Mouse (Mus musculus): ENCODE data around the gene Vps52. TPM values are rescaled to one million over a fixed set of nuclear protein-coding genes. Genes with fewer than 3 reads are reported as not detected.
"Not testable (repeated sequence)": the region's sequence is repeated elsewhere in the genome, so short reads cannot be mapped to it uniquely, and the experiment has no call there.

Vps52 gene
- total RNA-seq, 1 experiment from 2014 or later, result 16.4 TPM

DNA sequence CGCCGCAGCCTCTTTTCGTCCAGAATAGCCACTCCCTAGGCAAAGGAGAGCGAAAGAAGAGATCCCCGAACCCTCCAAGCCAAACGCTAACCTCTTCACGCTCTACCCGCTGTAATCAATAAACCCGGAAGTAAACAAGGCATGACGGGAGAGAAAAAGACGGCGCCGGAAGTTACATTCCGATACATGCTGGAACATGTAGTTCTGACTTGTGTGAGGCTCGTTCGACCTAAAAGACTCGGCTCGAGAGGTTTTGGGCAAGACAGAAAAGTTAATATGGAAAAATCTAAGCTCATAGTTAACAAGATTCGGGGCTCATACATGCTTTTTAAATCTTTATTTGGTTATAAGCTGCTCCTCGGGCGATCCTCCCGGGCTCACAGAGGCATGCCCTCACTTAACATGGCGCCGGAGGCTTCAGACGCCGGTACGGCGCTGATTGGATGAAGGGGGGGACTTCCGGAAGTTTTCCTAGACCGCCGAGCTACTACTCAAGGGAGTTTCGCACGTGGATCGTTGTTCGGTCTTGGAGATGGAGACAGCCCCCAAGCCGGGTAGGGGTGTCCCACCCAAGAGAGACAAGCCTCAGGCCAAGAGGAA lies 15.3 kb upstream of the Vps52 start, which contains the start of the genes Pfdn6 and Wdr46:
TSS of gene Pfdn6 (minus strand) at position 138 of the 600 bp plus-strand sequence.
TSS of gene Wdr46 (plus strand) at position 455 of the 600 bp plus-strand sequence.
- ATAC-seq (replicated peaks; ENCODE audit: low read depth, poor library complexity, severe bottlenecking), result peak; percentile 92

DNA sequence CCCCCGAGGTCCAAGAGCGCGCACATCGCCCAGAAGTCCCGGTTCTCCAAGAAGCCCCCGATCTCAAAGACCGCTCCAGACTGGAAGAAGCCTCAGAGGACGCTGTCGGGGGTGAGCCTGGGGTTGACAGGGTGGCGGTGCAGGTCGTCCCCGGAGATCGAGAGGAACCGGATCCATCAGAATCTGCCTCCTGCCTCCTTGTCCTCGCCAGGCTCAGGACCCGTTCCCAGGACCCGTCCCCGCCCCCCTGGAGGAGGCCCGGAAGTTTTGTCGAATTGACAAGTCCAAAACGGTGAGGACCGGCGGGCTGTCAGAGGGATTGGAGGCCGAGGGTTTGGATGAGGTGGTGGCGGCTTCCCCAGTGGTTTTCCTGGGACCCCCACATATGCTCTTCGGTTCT lies 14.6 kb upstream of the Vps52 start:
- no peak for ATAC-seq (replicated peaks; ENCODE audit: low read depth, poor library complexity, severe bottlenecking)

DNA sequence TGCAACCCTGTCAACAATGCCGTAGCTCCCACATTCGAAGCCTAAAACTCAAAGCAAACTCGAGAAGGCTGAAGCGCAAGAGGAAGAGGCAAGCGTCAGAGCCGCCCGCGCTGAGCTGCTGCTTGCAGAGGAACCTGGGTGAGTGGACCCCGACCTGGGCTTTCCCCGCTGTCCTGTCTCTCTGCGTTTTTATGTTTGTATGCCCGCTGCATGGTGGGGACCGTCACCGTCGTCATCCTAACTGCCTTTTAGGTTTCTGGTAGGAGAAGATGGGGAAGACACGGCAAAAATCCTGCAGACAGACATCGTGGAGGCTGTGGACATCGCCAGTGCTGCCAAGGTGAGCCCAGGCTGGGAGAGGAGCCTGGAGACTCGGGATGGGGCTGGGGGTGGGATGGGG lies 14.2 kb upstream of the Vps52 start:
- no peak for ATAC-seq (replicated peaks; ENCODE audit: low read depth, poor library complexity, severe bottlenecking)

DNA sequence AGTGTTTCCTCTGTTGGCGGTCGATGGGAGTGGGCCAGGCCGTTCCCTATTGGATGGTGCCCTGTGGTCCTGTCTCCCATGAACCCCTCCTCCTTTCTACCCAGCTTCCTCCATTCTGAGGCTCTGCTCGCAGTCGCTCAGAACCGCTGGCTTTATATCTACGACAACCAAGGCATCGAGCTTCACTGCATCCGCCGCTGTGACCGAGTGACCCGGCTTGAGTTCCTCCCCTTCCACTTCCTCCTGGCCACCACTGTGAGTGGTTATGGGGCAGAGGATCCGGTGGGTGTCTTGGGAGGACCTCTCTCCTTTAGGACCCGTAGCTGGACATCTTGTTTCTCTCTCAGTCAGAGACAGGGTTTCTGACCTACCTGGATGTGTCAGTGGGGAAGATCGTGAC lies 12.2 kb upstream of the Vps52 start:
- ATAC-seq (replicated peaks; ENCODE audit: low read depth, poor library complexity, severe bottlenecking), result no peak

DNA sequence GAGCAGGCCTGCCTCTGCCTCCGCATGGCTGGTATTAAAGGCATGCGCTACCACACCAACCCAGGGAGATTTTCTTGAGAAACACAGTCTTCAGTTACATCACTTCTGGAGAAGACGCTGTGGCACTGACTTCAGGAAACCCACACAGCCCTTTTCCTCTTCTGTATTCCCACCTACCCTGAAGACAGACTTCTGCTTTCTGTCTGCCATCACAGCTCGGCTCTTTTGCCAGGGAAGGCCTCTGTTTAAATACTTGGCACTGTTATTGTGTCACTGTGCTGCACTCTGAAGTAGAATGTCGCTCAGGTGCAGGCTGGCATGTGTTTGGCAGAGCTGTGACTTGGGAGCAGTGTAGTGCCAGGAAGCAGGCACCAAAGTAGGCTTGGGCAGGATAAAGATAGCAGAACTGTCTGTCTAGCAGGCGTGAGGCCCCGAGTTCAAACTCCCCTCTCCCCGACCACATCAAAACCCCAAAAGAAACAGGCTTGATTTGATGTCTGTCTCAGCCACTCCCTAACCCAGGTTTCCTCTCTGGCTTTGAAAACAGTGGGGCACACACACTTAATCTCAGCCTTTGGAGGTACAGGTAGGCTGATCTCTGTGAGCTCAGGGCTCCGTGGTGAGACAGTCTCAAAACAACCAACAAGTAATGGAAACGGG lies 8.1 kb upstream of the Vps52 start:
- ATAC-seq (replicated peaks; ENCODE audit: low read depth, poor library complexity, severe bottlenecking), result peak; percentile 46

DNA sequence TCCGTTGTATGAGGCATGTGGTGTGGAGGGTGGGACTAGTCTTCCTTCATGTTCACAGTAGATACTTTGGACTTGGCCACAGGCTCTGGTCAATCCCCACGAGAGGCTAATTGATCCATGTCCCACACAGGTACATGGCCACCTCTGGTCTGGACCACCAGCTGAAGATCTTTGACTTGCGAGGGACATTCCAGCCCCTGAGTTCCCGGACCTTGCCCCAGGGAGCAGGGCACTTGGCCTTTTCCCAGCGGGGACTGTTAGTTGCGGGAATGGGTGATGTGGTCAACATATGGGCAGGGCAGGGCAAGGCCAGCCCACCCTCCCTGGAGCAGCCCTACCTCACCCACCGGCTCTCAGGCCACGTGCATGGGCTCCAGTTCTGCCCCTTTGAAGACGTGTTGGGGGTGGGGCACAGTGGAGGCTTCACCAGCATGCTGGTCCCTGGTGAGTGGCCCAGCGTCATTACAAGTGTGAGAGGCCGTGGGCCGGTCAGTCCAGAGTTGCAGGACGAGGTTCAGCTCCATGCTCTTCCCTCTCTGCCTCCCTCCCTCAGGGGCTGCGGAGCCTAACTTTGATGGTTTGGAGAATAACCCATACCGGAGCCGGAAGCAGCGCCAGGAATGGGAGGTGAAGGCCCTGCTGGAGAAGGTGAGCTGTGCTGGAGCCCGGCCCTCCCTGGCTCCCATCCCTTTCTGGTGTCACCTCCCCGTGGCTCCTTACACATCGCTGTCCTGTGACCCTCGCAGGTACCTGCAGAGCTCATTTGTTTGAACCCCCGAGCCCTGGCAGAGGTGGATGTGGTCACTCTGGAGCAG lies 7.3 kb upstream of the Vps52 start:
- no peak for ATAC-seq (replicated peaks; ENCODE audit: low read depth, poor library complexity, severe bottlenecking)

DNA sequence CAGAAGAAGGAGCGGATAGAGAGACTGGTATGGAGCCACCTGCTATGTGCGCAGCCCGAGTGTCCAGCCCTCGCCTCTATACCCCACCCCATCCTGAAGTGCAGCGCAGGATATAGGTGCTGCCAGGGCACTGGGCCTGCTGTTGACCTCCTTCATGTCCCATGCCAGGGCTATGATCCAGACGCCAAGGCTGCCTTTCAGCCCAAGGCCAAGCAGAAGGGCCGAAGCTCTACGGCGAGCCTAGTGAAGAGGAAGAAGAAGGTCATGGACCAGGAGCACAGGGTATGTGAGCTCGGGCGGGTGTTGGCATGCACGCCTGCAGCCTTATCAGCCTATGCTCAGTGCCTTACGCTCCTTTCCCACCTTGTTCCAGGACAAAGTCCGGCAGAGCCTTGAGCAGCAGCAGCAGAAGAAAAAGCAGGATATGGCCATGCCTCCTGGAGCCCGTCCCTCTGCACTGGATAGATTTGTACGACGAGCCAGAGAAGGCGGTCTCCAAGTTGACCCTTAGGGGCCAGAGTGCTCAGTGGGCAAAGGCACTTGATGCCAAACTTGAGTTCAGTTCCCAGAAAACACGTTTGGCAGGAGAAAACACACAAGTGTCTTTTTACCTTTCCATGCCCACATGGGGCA lies 6.6 kb upstream of the Vps52 start:
- ATAC-seq (replicated peaks; ENCODE audit: low read depth, poor library complexity, severe bottlenecking), result no peak

DNA sequence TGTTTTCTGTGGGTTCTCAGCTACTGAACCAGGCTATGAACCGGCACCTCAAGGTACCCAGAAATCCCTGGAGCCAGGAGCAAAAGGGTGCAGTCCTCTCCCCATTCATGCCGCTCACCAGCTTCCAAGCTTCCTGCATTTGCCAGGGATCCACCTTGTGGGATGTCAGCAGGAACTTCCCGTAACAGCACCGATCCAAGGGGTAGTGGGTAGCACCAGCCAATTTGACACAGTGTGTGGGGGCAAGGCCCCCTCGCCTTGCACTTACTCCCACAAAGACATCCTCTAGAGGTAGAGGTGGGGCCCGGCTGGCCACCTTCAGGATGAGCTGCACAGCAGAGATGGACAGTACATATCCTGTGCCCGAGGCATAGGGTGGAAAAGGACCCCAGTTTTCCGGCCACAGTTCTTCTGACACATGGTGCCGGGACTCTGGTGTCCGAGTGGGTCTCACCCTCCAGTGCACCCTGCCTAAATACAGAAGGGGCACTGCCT lies 5.4 kb upstream of the Vps52 start:
- ATAC-seq (replicated peaks; ENCODE audit: low read depth, poor library complexity, severe bottlenecking), result no peak

DNA sequence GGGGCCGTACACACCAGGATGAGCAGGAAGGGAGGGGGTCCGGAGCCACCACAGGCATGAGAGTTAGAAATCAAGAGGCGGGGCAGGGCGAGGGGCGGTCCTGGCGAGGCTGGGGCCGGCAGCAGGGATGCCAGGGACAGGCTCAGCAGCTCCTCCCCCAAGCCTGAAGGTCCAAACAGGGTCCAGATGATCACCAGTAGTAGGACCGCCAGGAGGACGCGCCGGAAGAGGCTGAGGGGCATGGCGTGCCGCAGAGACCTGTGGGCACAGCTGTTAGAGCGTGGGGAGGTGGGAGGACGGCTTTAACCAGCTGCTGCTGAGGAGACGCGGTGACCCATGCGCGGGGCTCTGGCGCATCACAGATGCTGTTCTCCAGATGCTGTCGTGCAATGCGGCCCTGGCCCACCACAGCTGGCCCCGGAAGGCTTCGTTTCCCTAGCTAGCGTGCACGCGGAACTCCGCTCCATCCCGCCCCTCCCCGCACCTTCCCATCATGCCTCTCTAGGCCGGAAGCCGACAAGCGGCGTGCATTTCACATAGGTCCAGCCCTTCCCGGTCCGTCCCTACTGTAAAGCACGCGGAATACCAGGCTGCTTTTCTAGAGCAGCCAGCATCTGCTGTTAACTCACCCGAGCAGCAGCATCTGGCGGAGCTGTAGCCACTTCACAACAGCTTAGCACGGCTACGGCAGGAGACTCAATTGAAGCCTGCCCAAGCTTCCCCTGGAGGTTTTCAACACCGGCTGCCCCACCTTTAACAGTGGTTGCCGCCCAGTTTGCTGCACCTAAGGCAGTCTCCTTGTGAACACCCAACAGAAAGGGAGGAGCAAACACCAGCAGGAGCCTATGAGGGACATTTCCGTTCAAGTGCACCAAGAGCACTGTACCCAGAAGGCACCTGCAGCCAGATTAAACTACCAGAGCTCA lies 4.3 kb upstream of the Vps52 start, which contains the start of gene B3galt4:
TSS of gene B3galt4 (minus strand) at position 468 of the 926 bp plus-strand sequence.
- peak; percentile 48 for ATAC-seq (replicated peaks; ENCODE audit: low read depth, poor library complexity, severe bottlenecking)

DNA sequence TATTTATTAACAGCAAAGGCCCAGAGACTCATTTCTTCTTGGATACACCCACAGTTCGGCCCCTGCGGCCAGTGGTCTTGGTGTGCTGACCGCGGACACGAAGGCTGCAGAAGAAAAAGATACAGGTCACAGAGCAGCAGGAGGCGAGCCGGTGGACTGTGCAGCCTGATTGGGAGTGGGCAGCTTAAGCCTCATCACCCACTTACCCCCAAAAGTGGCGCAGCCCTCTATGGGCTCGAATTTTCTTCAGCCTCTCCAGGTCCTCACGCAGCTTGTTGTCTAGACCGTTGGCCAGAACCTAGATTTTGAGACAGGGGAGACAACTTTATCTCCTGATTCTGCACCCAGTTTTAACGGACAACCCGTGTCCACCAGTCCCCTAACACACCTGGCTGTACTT lies 3.6 kb upstream of the Vps52 start:
- not testable (repeated sequence) for ATAC-seq (replicated peaks; ENCODE audit: low read depth, poor library complexity, severe bottlenecking)

DNA sequence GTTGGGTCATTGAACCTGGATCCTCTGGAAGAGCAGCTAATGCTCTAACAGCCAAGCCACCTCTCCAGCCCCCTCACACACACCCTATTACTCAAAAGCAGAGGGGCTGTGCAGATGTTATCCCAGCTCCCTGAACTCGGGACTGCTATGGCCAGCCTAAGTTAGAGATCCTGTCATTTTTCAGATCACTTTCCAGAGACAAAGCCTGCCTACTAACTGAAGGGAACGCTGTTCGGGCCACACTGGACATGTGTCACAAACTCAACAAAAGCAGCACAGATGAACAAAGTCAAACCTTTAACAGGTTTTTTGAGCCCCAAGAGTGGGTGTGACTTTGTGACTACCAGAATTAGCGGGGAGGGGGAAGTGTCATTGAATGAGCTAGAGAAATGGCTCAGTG lies 2.7 kb upstream of the Vps52 start:
- ATAC-seq (replicated peaks; ENCODE audit: low read depth, poor library complexity, severe bottlenecking), result no peak

DNA sequence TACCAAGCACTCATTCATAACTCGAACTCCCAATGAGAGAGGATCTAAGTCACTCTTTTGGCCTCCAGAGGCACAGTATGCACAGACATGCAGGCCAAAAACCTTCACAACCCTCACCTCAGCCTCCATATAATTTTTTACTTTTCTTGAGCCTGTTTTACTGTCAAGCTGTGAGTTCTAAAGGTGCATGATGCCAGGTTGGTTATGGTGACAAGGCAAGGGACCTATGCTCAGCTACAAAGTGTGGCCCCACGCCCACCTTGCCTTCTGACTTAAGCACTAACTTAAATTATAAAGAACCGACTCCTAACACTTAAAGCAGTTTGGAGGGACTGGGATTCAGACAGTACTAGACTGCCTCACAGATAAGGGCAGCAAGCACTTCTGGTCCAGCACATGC lies 2.3 kb upstream of the Vps52 start:
- no peak for ATAC-seq (replicated peaks; ENCODE audit: low read depth, poor library complexity, severe bottlenecking)

DNA sequence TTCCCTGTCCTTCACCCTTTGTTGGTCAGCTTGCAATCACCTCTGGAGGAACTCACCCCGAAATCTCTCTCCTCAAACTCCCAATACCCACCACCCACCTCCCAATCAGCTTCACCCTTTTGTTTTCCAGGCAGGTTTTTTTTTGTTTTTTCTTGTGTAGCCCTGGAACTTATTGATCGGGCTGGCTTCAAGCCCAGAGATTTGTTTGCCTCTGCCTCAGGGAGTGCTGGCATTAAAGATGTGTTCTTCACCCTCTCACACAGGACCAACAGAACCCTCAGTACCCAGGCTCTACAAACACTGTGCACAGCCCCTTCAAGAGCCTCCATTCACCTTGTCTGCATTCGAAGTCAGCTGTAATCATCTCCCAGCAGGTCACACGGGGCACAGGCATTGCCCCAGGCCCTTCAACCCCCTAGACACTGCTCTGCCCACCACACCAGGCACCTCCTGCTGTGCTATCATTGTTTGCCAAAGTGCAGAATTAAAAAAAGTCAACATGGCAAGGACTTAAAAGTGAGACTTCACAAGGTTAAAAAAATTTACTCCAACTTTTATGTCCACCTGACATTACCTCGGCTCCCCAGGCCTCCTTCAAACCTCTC lies 1.5 kb upstream of the Vps52 start:
- no peak for ATAC-seq (replicated peaks; ENCODE audit: low read depth, poor library complexity, severe bottlenecking)

DNA sequence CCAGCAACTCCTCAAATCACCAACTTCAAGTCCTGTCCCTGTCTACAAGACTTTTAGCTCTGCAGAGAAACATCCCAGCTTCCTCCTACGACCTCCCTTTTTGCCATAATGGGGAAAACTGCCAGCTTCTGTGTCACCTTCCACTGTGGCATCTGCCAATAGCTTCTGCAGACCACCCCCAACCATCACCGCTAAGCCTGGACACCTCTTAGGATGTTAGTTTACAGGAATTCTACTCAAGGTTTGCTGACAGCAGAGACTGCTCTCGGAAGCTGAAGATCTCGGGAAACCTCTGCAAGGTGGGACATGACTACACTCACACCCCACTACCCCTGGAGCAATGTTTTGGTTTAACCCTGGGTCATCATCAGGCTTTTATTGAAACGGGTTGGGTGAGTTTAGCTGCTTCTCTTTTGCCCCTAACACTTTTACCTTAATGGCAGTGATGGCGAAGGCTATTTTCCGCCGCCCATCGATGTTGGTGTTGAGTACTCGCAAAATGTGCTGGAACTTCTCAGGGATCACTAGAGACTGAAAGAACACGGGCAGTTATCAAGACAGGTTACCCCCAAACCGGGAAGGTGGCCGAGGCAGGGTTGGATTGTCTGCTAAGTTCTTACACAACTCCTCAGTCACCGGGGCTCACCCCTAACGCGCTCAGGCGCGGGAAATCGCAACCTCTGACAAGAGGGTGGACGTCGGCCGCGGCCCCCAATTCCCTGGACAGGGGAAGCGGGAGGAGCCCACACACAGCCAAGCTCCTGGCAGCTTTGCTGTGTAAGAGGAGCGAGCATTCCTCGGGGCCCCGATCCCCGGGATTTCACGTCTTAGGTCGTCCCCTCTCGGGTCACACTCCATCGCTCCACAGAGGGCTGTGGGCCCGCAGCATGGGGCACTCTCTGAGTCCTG lies 712 bp upstream of the Vps52 start:
- ATAC-seq (replicated peaks; ENCODE audit: low read depth, poor library complexity, severe bottlenecking), result no peak

DNA sequence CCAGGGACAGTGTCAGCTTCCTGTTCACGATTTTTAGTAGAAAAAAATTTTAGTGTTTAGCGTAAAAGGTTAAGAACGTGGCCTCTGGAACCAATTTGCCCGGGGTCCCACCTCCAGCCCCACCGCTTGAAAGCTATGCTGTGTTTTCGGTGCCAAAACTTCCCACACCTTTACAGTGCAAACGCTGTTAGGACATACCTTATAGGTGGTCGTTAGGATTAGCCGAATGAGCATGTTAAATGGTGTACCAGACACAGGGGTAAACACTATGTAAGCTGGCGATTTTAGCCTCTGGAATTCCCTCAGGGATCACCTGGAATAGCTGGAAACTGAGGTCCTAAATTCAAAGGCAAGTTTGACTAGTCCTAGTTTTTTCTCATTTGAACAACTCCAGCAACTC lies 724 bp downstream of the Vps52 start:
- ATAC-seq (replicated peaks; ENCODE audit: low read depth, poor library complexity, severe bottlenecking), result no peak

DNA sequence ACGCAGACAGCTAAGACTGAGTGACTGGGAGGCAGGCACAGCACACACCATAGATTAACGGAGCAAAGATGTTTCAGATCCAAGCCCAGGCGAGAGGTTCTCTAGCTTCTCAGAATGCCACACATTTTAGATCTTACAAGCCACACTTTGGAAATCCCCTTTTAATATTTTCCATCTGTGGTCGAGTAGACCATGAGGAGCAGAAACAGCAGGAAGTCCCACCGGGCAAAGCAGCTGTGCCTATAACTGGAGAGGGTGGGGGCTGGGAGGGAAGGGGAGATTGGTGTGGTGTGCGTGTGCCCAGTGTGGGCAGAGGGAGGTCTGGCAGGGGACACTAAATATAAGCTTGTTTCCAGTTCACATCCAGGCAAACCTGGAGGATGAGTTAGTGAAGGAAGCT lies 1.9 kb downstream of the Vps52 start:
- ATAC-seq (replicated peaks; ENCODE audit: low read depth, poor library complexity, severe bottlenecking), result no peak

DNA sequence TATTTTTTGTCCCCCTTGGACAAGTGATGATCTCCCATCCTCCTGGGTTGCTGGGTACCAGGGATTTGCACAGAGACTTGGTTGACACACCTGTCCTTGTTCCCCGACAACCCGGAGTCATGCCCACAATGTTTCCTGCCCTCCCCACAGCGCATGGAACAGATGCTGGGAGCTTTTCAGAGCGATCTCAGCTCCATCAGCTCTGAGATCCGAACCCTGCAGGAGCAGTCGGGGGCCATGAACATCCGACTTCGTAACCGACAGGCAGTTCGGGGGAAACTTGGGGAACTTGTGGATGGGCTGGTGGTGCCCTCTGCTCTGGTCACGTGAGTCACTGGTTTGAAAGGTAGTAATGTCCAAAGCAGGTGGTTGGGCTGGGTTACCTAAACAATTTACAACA lies 2.8 kb downstream of the Vps52 start:
- ATAC-seq (replicated peaks; ENCODE audit: low read depth, poor library complexity, severe bottlenecking), result no peak

DNA sequence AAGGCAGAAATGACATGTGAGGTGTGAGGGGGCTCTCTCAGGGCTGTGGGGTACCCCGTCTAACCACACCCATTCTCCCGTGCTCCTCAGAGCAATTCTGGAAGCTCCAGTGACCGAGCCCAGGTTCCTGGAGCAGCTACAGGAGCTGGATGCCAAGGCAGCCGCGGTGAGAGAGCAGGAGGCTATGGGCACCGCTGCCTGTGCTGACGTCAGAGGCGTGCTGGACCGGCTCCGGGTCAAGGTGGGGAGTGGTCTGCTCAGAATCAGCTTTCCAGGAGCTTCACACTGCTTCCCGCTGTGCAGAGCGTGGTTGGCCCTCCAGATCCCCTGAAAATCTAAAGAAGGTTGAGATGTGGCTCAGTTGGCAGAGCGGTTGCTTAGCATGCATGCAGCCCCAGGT lies 3.5 kb downstream of the Vps52 start:
- no peak for ATAC-seq (replicated peaks; ENCODE audit: low read depth, poor library complexity, severe bottlenecking)
